Mouse (Mus musculus): ENCODE data around the gene Gm49337.

GRCm38 (mm10) chr4:116177140-116177539 lies 4.0 kb downstream of the Gm49337 start:
- no peak for TF ChIP-seq CTCF (IDR thresholded peaks at IDR 0.05; ENCODE audit: borderline replicate concordance, insufficient read depth, low read length)
- no peak for TF ChIP-seq POLR2A (IDR thresholded peaks at IDR 0.05; ENCODE audit: low read depth, low read length)

Measured in embryonic fibroblast, embryonic 13.5 days (primary cell).